Mouse (Mus musculus) erythroid progenitor cell, adult 5-6 weeks (primary cell): ENCODE results near the gene Cnmd. TPM values are rescaled to one million over a fixed set of nuclear protein-coding genes. Genes with fewer than 3 reads are reported as not detected.

ENCODE experiments used
- ATAC-seq: replicated peaks from 2 replicates; pipeline ENCODE4 v1.8.0; 2016; ENCODE audit warnings: moderate number of reproducible peaks, mild to moderate bottlenecking, moderate TSS enrichment, inconsistent platforms; ENCODE audit not compliant: poor library complexity, low FRiP score, severe bottlenecking
- total RNA-seq, 2 experiments: library from RNA; stranded (forward) in 1 of 2; stranded (reverse) in 1 of 2; fragments of 150-400 nt in 1 of 2; fragments of 186-747, 209-891 nt in 1 of 2; gene quantifications; 2 replicates each; pipeline versions ENCODE4 v1.2.3 to v1.2.4; 2015 to 2017; ENCODE audit warnings: low replicate concordance in 2 of 2

Gene Cnmd
- total RNA-seq, 2 experiments from 2014 or later = not detected

DNA sequence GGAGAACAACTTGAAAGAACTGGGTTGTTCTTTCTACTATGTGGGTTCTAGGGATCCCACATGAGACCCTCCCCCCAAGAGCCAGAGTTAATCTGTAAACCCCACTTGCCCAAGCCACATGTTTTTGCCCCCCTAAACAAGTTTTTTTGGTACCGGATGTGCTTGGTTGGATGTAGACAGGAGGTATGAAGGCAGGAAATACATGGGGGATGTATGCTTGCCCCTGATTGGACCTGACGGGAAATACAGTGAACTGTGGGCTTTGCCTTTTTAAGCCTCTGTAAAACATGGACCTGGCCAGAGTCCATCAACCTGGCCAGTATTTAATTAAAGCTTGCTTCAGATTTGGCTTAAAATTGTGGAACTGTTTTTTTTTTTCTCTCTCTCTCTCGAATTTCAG is 12.3 kb downstream of the Cnmd start:
- no peak for ATAC-seq

DNA sequence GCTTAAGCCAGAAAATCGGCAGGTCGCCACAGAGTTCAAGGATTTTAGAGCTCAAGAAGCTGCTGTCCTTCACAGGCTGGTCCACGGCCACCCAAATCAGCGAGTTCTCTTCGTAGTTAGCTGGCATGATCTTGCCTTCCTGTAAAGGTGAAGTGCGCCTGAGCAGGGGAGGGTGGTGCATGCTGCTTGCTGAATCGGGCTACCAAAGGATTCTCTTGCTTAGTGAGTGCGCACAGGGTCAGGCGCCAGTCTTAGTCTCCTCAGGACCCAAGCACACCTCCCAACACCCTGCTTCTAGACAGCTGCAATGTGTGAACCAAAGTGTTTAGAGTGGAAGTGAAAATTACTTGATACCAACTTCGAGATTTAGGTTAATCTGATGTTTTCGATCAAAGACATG is 16.6 kb downstream of the Cnmd start:
- no peak for ATAC-seq

DNA sequence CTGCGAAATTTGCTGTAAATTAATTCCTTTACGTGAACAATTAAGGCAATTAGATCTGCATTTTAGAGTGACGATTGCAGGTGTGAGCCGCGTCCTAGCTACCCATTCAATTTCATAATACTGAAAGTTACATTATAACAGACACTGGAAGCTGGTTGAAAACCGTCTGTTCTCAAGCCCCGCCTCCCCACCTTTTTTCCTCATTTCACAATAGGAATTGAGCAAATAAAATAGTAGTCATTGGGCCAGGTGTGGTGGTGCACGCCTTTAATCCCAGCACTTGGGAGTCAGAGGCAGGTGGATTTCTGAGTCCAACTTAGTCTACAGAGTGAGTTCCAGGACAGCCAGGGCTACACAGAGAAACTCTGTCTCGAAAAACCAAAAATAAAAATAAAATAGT is 19.9 kb downstream of the Cnmd start:
- no peak for ATAC-seq

GRCm38 (mm10) chr14:79636814-79637213 is 25.2 kb downstream of the Cnmd start:
- no peak for ATAC-seq

- ATAC-seq = no peak
Observed at GRCm38 (mm10) chr14:79633196-79633595, 28.8 kb downstream of the Cnmd start.

- no peak for ATAC-seq
Observed at GRCm38 (mm10) chr14:79632330-79632729, 29.6 kb downstream of the Cnmd start.

- ATAC-seq = no peak
Observed at GRCm38 (mm10) chr14:79621143-79621542, 40.8 kb downstream of the Cnmd start.

DNA sequence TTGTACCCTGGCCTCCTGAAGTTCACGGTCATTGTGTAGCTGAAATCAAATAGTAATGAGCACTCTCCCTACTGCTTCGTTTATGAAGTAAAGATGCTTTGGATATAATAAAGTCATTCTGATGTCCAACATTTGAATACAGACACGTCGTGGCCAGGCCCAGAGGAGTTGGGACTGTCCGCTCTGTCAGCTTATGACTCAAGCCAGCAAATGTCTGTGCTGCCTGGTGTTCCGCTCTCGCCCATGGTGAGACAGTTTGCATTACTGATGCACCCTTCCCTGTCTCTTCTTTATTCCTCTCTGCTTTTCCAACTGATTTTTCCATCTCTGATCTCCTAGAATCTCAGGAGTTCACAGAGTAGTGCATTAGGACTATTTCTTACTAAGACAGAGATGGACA is 42.2 kb downstream of the Cnmd start:
- no peak for ATAC-seq

DNA sequence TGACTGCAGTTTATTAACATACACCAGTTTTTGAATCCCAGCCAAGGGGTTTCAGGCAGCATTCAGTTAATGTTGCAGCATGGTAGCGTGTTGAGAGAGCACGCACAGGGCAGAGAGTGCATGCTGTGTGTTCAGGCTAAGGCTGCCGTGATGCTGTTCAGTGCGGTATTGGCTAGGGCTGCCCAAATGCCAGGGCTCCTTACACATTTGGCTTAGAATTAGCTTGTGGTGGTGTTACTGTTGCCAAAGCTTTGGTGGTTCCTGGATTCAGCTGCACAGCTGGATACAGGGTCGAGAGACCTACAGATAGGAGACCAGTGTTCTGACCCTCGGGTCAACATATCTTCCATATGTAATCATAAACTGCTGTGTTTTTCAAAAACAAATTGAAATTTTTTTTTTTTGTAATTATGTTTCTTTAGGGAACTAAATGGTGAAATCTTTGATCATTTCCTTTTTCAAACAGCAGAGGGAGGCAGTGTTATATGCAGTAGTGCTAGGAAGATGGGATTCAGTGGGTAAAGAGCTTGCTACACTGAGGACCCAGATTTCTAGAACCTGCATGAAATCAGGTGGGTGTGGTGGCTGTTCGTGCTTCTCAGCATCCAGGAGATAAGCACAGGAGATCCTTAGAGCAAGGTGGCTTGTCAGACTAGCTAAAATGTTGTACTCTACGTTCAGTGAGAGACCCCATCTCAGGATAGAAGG is 44.7 kb downstream of the Cnmd start:
- no peak for ATAC-seq

DNA sequence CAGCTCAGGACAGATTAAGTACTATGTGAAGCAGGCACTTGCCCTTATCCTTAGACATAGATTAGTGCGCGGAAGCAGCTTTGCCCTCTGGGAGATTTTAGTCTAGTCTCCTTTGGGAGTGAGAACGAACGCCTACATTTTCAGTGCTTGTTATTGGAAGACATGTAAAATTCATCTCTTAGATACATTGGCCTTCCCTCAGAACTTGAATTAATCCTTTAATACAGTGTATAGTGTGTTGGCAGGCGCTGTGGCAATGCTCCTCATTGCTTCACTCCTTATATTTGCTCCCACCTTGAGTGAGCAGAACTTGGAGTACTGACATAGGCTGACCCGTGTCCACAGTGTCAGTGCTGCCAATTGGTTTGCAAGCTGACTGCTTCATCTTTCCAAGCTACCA is 53.7 kb downstream of the Cnmd start:
- ATAC-seq = no peak

GRCm38 (mm10) chr14:79607352-79607751 is 54.6 kb downstream of the Cnmd start:
- ATAC-seq = no peak

GRCm38 (mm10) chr14:79606867-79607266 is 55.1 kb downstream of the Cnmd start:
- no peak for ATAC-seq

DNA sequence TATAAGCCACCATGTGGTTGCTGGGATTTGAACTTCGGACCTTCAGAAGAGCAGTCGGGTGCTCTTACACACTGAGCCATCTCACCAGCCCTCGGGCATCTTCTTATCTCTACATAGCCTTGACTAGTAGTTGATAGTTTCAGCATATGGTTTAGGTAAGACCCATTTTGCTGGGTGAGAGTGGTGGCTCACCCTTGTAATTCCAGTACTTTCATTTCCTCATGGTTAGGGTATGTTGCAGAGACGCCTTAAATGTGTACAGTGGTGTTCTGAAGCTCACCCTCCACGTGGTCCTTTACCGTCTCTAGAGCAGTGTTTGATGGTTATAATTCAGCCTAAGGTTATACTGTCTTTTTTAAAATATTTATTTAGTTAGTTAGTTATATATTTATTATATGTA is 55.6 kb downstream of the Cnmd start:
- ATAC-seq = no peak

DNA sequence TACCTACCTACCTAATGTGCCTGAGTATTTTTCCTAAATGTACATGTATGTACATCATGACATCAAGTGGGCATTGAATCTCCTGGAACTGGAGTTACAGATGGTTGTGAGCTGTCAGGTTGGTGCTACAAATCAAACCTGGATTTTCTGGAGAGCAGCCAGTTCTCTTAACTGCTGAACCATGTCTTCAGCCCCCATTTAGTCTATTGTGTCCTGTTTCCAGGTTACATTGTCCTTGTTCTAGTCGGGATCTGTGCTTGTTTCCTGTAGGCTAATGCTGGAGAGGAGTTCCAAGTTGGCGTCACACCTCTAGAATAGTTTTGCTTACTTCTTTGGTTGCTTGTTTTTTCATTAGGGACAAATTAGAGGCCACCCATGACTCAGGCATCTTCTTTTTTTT is 56.1 kb downstream of the Cnmd start:
- no peak for ATAC-seq

GRCm38 (mm10) chr14:79596602-79597001 is 65.4 kb downstream of the Cnmd start:
- ATAC-seq = no peak

DNA sequence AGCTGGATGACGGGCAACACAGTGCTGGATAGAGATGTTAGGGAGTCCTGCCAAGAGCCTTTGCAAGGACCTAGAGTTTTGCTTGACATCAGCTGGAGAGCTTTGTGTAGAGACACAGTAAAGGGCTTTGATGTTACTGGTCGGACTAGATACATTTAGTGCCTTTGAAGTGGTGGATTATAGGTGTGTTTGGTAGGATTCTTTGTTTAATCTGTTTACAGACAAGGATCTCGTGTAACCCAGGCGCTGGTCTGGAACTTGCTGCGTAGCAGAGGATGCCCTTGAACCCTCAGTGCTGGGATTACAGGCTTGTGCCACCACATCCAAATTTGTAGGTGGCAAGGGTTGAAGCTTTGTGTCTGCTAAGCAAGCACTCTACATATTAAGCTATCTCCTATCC is 67.9 kb downstream of the Cnmd start:
- no peak for ATAC-seq

- ATAC-seq = no peak
Observed at GRCm38 (mm10) chr14:79591611-79592010, 70.4 kb downstream of the Cnmd start.

- ATAC-seq = no peak
Observed at GRCm38 (mm10) chr14:79590916-79591315, 71.1 kb downstream of the Cnmd start.

DNA sequence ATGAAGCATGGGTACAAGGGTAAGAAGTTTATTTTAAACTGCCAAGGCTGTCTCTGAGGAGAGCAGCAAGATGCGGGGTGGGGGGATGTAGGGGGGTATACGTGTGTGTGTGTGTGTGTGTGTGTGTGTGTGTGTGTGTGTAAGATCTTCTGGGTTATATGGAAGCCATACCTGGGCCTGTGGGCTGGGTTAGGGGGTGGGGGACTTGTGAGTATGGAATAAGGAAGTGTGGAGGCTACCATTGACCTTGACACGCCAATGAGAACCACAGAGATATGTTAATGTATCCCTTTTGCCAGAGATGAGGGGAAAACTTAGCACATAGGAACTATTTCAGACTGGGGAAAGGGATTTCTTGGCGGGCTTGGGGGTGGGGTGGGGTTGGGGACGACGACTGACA is 72.6 kb downstream of the Cnmd start:
- ATAC-seq = no peak

DNA sequence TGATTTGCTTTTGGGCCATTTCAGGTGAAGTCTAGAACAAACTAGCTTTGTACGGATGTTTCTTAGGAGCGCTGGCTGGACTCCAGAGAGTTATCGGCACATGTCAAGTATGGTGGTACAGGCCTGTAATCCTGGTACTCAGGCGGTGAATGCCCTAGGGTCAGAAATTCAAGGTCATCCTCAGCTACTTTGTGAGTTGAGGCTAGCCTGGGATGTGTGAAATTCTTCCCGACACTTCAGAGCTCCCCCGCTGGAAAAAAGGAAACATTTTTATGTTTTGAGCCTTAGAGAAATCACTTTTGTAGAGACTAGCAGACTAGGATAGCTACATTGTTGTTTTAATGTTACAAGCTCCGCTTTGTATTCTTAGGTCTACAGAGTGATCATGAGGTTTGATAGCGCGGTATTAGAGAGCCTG is 73.4 kb downstream of the Cnmd start:
- ATAC-seq = no peak

DNA sequence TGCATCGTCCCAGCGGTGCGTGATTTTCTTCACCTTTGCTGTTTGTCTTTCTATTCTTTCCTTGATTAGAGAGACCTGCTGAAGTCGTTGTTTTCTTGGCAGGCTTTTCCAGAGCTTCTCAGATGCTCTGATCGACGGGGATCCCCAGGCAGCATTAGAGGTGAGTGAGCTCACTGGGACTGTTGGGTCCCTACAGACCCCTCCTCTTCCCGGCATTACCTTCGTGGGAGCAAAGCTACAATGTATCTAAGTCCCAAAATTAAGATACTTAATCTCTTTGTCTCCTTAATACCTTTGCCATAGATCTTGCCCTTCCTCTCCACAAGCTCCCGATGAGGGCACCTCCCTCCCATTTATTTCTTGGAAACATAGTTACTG is 74.1 kb downstream of the Cnmd start:
- peak; percentile 39 for ATAC-seq
